9 mouse cellular contexts compared by ENCODE assay signal in the genomic region with DNA sequence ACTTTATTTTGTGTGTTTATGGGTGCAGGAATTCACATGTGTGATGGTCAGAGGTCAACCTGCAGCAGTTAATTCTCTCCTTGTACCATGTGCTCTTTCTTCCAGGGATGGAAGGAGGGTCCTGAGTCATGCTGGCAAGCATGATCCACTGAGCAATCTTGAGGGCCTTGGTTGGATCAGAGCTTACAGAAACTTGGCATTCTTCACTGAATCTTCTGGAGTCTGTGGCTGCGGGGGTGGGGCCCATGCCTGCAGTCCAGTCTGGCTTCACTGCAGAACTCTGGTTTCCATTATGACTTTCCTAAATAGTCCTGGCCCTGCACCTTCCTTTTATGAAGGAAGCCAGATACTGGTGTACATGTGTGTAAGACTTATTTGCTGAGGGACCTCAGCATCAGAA. TPM values are rescaled to one million over a fixed set of nuclear protein-coding genes. Genes with fewer than 3 reads are reported as not detected.
DNase-seq lines count a peak whose midpoint lies in the region; ATAC-seq lines count a peak whose summit lies in the region.
"Had no signal": no experiment of that assay in that cellular context is flagged by ENCODE, and none has a peak within 500 bp of the region (broad histone marks: within the 10 kb centered on the region; RNA-seq: fewer than 3 reads in every experiment).

No protein-coding gene starts in this region.

- DNase-seq in kidney, postnatal 36 days, result peak; percentile 25 to 39
- DNase-seq in kidney, adult 9 months, result no peak
- DNase-seq in adrenal gland, postnatal 10 days, result peak; percentile 44
- DNase-seq in gastrocnemius, postnatal 36 days, result peak; percentile 15 to 26
- DNase-seq in lung, postnatal 36 days, result peak; percentile 43
- DNase-seq in left cerebral cortex, postnatal 14 days (ENCODE audit: low spot score in 2 of 2), result no peak
- no peak for DNase-seq in thymus, postnatal 10 days (ENCODE audit: low spot score in 2 of 2)

- intact Hi-C loops in gastrocnemius, postnatal 36 days (cut with DNase I), result no loop called here
- intact Hi-C loops in left cerebral cortex, postnatal 14 days (cut with DNase I), result no loop called here

- ATAC-seq in granulocyte monocyte progenitor cell, adult 5-6 weeks (replicated peaks; ENCODE audit: poor library complexity, severe bottlenecking), result no peak
- ATAC-seq: forebrain, embryonic 15.5 days had no signal

RNA-seq across cellular contexts. Expression of gene Tbl1x, which starts 38.1 kb away (rescaled TPM):
- total RNA-seq in adrenal gland, postnatal 10 days (2021), result 10 to 100 TPM; 57.3 to 59.6 TPM
- 1 to 10 TPM; 8.3 to 9.1 TPM for total RNA-seq in gastrocnemius, postnatal 36 days (2021)
- total RNA-seq in granulocyte monocyte progenitor cell, adult 5-6 weeks (2014; fragmentation: Nextera tagmentation), result 38.5 and 41.5 TPM in 2 replicates
- total RNA-seq in granulocyte monocyte progenitor cell, adult 5-6 weeks (2017), result 33.1 and 37.9 TPM in 2 replicates
- total RNA-seq in left cerebral cortex, postnatal 14 days (2021), result 10 to 100 TPM; 50.2 to 51.0 TPM

Comparison
In these comparisons a context has a peak if more than half of its experiments do, and no peak if none do; other contexts are left out.
1. DNase-seq: peak in kidney, postnatal 36 days (2 of 2), adrenal gland, postnatal 10 days (single experiment), gastrocnemius, postnatal 36 days (2 of 2) and lung, postnatal 36 days (single experiment); none in kidney, adult 9 months (single experiment), left cerebral cortex, postnatal 14 days (0 of 2) and thymus, postnatal 10 days (0 of 2).